Mouse (Mus musculus): ENCODE measurements around the gene Popdc3.
"Not testable (repeated sequence)": the region's sequence is repeated elsewhere in the genome, so short reads cannot be mapped to it uniquely, and the experiment has no call there.

Gene Popdc3

DNA sequence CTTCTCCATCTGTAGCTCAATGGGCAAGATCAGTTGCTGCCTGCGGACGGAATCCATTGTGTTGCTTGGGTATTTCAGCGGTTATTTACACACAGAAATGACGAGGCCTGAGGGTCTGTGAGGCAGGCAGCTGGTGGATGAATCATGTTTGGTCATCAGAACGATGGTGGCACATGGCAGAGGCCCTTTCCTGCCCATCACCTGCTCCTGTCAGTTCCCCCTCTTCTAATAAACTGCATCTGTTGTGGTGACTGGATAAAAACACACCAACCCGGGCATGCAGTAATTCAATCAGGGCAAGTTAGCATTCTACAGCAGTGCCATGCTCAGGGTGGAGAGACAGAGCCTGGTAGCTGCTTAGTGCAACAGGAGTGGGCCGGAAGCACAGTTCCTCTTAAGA, 133.7 kb downstream of the Popdc3 start:
- DNase-seq (ENCODE audit: extremely low read depth, low read depth) = no peak

DNA sequence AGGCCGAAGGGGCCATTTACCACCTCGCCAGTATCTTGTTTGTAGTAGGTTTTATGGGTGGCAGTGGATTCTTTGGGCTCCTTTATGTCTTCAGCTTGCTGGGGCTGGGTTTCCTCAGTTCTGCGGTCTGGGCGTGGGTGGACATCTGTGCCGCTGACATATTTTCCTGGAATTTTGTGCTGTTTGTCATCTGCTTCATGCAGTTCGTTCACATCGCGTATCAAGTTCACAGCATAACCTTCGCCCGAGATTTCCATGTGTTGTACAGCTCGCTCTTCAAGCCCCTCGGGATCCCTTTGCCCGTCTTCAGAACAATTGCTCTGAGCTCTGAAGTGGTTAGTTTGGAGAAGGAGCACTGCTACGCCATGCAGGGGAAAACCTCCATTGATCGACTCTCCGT, 137.0 kb downstream of the Popdc3 start:
- DNase-seq (ENCODE audit: extremely low read depth, low read depth) = no peak

DNA sequence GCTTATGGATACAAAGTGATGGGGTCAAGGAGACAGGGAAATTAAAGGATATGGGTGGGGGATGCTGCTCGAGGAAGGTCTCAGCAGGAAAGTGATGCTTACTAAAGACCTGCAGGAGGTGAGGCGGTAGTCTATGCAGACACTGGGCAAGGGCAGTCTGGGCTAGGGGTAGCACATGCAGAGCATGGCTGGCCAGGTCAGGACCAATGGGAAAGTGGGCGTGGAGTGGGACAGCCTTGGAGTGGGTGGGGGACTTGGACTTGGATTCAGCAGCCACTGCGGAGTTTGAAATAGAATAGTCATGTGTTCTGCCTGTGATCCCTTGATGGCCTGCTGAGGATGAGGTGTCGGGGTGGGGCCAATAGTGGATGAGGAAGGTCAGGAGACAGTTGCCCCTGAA, 141.0 kb downstream of the Popdc3 start:
- DNase-seq (ENCODE audit: extremely low read depth, low read depth) = no peak

DNA sequence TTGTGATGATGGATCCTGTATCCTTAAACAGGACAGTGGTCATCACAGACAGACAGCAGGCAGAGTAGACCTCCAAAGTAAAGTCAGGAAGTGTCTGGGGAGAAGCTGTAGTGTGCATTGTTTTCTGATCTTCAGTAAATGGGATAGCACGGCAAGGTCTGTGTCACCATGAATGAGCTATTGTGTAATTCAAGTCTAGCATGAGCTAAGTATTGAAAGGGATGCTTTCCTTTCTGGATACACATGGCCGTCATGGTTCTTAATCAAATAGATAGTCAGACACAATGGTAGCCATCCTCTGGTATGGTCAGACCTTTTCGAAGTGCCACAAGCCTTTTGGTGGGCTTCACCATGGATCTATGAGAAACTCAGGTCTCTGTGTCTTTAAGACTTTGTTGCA, 142.4 kb downstream of the Popdc3 start:
- no peak for DNase-seq (ENCODE audit: extremely low read depth, low read depth)

DNA sequence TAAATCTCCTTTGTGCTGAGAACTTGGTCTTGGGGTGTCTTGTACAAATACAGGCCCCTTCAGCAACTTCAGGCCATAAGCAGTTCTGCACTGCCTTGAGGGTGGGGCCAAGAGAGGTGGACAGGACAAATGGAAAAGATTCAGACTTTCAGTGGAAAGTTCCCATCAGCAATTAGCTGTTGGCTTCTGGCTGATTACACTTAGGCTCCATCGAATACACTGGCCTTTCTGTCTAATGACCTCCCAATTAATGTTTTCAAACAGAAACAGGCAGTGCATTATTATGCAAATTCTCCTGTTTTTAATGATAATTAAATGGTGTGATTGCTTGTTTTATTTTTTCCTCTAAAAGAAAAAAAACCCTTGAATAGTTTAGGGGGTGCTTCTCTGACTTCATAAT, 146.3 kb downstream of the Popdc3 start:
- no peak for DNase-seq (ENCODE audit: extremely low read depth, low read depth)

DNA sequence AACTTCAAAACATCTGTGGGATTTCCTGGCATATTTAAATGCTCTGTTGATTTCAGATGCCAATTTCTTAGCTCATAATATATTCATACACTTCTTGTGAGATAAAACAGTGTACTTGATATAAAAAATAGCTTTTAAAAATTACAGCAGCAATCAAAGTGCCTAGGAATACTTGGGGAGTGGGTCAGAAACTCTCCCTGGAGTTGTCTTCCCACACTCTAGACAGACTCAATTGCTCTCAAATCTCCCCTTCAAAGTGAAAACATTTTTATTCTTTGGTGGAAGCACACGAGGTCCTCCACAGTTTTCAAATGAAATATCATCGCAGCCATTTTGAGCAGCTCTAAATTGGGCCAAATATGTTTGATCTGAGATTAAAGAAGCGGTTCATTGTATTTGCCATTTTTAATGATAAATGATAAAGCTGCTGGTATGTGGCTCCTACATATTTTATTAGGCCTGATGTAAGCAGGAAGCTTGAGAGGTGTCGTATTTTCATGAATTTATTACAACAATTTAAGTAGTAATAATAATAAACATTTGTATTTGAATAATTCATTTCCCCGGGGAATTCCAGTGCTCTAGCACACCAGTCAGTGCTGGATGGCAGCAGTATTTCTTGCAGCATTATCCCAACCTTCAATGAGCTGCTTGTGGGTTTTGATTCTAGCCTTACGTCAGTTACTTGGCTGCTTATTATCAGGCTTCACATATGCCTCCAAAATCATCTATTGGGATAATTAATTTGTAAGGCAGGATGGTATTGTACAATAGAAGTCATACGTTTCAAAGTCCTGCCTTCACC, 150.5 kb downstream of the Popdc3 start:
- DNase-seq (ENCODE audit: extremely low read depth, low read depth) = no peak

DNA sequence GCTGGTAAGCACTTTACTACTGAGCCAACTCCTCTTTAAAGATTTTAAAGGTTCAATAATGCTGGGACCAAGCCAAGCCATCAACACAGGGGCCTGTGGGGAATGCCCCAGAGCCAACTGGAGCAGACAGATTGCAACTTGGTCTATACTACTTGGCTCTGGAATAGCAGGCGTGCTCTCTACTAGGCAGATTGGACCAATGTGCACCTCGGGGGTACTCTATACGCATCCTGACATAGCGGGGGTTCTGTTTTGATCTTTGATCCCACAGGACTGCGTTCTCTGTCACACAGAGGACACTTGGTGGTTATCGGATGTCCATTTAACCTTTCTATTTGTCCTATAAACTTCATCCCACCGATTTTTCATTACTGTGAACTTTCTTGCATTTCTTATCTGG, 157.0 kb downstream of the Popdc3 start:
- no peak for DNase-seq (ENCODE audit: extremely low read depth, low read depth)

DNA sequence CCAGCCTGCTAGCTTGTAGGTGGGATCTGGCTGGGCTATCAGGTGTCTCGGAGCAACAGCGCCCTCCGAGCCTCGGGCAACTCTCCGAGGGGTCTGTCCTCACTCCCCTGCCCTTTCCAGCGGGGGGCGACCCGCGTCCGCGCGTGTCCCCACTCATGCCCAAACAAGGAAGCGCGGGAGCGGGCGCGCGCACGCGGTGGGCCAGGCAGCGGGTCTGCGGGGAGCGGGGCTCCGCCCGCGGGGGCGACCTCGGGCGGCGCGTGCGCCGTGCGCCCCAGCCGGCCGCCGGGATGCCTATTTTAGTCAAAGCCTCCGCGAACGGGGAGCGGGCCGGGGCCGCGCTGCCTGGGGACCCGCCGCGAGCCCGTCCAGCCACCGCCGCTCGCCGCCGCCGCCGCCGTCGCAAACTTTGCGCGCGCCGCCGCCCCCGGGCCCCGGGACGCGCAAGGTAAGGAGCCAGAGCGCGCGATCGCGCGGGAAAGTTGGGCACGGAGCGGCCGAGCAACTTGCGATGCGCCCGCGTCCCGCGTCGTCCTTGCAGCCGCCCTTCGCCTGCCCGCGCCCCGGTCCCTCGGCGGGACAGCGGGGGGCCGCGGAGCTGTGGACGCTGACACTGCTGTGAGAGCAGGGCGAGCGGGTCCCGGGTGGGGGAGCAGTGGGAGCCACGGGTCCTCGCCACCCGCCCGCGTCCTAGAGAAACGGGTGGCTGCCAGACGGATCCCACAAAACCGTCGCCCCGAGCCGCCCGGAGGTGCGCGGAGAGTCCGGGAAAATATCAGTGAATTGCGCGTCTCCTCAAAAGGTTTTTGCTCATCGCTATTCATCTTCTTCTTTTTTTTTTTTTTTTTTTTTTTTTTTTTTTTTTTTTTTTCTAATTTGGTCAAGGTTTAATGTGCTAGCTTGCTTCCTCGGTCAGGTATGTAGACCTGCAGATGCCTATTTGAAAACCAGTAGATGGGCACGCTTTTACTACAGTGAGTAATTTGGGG, 157.8 kb downstream of the Popdc3 start, which contains the start of gene Bves:
Gene Bves (plus strand): TSS at position 339 of the 989 bp plus-strand sequence.
- no peak for DNase-seq (ENCODE audit: extremely low read depth, low read depth)

DNA sequence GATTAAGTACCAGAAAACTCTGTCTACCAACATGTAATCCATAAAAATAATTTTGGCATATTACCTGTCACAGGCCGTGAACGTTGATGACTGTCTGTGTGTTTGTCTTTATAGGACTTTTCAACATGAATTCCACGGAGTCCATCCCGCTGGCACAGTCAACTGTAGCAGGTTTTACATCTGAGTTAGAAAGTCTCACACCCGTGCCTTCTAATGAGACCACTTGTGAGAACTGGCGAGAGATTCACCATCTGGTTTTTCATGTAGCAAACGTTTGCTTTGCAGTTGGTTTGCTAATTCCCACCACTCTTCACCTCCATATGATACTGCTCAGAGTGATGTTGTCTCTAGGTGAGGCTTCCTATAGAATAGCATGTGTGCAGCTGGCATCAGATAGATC, 161.2 kb downstream of the Popdc3 start:
- no peak for DNase-seq (ENCODE audit: extremely low read depth, low read depth)

DNA sequence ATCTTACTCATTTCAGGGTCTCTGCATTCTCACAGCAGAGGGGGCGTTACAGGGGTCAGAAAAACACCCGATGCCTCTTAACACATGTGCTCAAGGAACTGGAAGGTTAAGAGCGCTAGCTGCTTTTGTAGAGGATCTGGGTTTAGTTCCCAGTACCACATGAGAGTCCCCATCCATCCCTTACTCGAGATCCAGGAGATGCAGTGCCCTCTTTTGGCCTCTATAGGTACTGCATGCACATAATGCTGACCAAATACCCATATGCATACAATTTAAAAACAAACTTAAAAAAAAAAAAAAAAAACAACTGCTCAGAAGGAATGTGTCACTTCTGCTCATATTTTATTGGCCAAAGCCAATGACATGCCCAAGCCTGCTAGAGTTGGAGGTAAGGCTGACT, 166.5 kb downstream of the Popdc3 start:
- no peak for DNase-seq (ENCODE audit: extremely low read depth, low read depth)

DNA sequence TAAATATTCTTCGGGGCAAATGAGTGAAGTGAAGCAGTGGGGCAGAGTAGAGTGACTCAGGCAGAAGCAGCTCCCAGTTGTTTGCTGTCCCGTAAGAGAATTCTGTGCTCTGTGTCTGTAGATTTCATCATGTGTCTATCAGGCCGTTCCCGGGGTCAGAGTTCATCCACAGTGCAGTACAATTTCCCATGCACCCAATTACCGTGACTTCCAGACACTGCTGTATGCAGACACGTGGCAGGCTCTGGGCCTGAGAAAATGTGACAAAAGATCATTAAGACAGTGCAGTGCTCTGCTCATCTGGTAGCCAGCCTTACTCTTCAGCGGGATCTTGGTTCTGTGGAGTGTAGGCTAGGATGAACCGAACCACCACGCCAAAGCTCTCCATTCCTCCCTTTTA, 167.3 kb downstream of the Popdc3 start:
- DNase-seq (ENCODE audit: extremely low read depth, low read depth) = no peak

DNA sequence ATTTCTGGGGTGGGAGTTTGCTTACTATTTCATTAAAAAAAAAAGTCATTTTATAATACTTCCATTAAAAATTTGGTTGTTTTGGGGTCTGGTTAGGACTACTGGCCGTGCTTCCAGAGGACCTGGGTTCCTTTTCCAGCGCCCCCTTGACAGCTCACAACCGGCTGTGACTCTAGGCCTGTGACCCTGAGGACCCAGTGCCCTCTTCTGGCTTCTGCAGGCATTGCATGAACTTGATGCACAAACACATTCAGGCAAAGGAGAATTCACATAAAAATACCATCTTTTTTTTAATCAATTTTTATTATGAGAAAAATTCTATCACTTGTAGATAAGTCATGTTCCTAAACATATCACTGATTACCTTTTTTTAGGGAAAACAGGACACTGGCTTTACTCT, 170.2 kb downstream of the Popdc3 start:
- DNase-seq (ENCODE audit: extremely low read depth, low read depth) = not testable (repeated sequence)

DNA sequence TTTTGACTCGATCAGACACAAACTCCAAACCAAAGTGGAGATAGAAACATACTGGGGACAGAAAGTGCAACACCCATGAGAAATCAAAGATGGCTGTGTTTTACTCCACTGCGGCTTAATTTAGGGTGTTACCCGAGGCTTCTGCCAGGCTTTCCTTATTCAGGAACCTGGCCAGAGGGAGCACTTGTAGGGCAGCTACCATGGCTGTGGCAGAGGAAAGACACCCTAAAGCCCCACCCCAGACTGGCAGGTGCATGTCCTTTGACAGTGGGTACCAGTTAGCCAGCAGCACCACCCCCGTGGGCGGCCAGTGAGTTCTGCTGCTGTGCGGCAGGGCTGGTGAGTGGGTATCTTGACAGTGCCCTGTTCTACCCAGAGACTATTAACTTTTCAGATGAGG, 178.2 kb downstream of the Popdc3 start:
- DNase-seq (ENCODE audit: extremely low read depth, low read depth) = no peak

DNA sequence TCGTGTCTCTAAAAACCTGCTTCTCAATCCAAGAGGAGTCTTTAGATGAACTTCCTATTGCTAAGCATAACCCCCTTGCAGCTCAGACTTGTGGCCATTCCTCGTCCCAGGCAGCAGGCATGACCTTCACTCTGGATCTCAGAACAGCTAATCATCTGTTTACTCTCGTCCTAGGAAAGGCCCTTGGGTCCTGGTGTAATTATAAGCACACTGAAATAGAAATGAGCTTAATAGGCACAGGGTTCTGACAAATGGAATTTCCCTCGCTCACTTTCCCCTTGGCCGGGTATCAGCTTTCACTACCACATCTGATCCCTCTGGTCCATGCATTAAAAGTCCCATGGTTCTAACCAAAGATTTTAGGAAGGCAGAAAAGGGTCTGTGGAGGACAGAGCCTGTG, 185.5 kb downstream of the Popdc3 start:
- DNase-seq (ENCODE audit: extremely low read depth, low read depth) = no peak

DNA sequence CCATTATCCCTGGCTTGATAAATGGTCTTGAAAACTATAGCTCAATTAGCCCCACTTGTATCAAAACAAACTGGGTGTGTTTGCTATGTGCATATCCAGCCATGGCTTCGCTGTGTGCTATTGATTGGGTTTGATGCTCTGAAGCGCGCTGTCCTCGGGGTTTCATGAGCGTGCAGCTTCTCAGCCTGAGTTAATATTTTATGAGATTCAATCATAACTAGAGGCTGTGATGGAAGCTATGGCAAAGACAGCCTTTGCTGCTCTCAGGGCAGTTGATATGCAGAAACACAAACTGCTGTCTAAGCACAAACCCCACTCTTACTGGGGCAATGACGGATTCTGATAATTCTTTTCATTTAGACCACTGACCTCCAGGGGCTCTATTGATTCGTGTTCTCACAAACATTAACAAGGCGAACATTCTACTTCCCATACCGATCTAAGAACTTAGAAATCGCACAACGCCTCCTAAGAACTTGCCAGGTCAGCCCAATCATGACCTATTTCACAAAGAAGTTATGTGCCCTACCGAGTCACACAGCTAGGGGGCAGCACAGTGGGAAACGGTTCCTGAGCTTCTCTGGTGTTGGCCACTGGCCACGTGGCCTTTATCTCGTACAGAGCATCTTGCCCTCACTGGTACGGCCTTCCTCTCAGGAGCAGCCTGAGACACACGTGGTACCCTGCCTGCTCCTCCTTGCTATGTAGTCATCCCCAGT, 189.2 kb downstream of the Popdc3 start:
- no peak for DNase-seq (ENCODE audit: extremely low read depth, low read depth)
